Mouse (Mus musculus) embryo, embryonic 11 days (tissue): ENCODE measurements at regions not wholly inside any gene's neighbourhood (a gene's known extent, or its start where the extent isn't known, plus 50 kb on each side); places are given as distances from the start of the nearest gene placed in this dataset.

Experiments
- DNase-seq: peaks from one replicate; pipeline ENCODE4 v3.0.0-alpha.2; 2015

- no peak for DNase-seq
Measured at GRCm38 (mm10) chr12:28380203-28380602, 172.0 kb downstream of the Dcdc2c start.

DNA sequence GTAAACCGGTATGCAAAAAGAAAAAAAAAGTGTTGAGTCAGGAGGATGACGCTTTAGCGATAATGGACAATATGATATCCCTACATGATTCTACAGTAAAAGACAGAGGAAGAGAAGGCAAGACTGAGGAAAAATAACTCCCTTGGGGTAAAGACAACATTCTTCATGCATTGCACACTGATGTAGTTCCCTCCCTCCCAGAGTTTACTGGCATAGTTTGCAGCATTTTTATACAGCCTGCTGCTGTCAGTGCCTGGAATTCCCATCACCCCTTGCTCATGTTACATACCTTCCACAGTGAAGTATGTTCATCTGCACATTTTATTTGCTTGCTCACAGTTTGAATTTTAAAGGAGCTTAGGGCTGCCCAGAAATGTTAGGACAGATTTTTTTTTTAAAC is 174.2 kb downstream of the Dcdc2c start:
- no peak for DNase-seq

GRCm38 (mm10) chr12:28377373-28377772 is 174.8 kb downstream of the Dcdc2c start:
- no peak for DNase-seq

- no peak for DNase-seq
Measured at GRCm38 (mm10) chr12:28376770-28377169, 175.4 kb downstream of the Dcdc2c start.

- no peak for DNase-seq
Measured at GRCm38 (mm10) chr12:28365304-28365703, 186.9 kb downstream of the Dcdc2c start.

- no peak for DNase-seq
Measured at GRCm38 (mm10) chr12:28358737-28359333, 193.4 kb downstream of the Dcdc2c start.

- DNase-seq = no peak
Measured at GRCm38 (mm10) chr12:28357764-28358163, 194.4 kb downstream of the Dcdc2c start.

DNA sequence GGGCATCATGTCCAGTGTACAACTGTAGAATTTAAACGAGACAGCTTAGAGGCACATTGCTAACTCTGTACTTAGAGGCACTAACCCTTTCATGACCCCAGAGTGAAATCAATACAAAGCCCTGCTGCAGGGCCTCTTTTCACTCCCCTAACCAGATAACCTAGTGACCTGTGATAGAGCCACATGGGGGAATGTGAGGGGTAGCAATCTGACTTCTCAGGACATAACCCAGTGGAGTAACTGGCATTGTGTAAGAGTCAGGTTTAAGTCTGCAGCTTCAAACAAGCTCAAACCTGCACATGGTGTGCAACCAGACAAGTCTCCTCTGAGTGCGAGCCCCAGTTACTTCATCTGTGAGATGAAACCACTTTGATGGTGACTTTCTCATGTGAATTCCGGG is 199.1 kb downstream of the Dcdc2c start:
- DNase-seq = peak; percentile 21

GRCm38 (mm10) chr12:28352571-28352970 is 199.6 kb downstream of the Dcdc2c start:
- no peak for DNase-seq

- DNase-seq = no peak
Measured at GRCm38 (mm10) chr12:28342735-28343134, 209.5 kb downstream of the Dcdc2c start.

- DNase-seq = peak; percentile 29
Measured at GRCm38 (mm10) chr12:28332591-28332990, 219.6 kb downstream of the Dcdc2c start.

GRCm38 (mm10) chr12:28331843-28332242 is 220.4 kb downstream of the Dcdc2c start:
- no peak for DNase-seq

DNA sequence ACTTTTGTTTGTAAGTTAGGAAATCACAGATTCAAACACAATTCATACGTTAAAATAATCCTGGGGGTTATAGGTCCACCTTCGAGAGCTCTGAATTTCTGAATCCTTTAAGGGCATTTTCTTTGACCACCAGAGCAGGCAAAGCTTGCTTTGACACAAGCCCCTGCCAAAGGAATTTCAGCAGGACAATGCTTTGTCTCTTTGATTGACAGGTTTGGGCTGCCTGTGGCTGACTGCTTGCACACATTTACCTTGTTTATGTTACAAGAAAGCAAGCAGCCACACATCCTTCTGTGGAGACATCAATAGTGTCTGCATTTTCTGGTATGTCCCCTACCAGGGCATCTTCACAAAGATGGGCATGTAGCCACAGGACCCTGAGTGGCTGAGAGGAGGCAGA is 228.5 kb downstream of the Dcdc2c start:
- DNase-seq = peak; percentile 19

GRCm38 (mm10) chr12:28309226-28309625 is 243.0 kb downstream of the Dcdc2c start:
- DNase-seq = no peak

DNA sequence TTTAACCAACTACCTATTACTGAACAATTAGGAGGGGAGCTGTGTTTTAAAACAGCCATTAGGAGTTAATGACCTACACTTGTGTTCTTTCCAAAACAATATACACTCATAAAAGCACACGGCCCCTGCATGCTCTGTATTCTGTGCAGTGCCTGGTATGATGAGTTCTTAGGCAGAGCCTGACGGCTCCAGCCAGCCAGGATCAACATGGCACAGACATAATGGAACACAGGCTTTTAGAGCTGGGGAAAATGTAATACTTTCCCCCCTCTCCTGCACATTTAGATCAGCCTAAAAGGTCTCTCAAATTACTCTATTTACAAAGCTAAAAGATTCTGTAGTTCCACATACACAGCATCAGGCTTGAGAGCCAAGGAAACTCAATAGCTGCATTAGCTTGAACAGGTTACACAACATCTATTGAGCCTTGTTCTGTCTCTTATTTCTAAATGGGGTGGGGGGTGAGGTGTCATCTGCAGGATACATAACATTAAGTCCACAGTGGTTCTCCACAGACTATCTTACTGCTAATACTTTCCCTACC is 250.1 kb downstream of the Dcdc2c start:
- DNase-seq = no peak

DNA sequence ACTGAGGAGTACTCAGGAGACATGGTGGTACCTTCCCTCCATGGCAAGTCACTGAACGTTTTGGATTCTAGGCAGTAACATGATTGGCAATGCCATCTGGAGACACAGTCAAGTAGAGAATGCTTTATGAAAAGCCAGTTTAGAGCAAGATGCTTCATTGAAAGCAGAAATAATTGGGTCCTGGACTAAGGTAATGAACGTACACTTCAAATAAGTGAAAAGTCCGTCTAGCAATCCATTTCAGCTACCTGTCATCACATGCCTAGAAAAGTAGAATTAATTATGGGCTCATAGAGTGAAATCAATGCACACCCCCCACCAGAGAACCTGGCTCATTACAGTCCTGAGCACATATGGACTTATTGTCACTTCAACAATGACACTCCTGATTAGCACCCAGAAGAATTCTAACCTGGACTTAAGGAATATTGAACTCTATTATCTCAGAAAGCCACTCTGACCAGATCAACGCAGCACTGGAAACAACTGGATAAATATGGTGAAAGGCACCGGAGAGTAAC is 263.8 kb downstream of the Dcdc2c start:
- DNase-seq = no peak

GRCm38 (mm10) chr12:28255524-28255923 is 296.7 kb downstream of the Dcdc2c start:
- DNase-seq = peak; percentile 41

GRCm38 (mm10) chr12:28250526-28250925 is 301.7 kb downstream of the Dcdc2c start:
- DNase-seq = no peak

- peak; percentile 34 for DNase-seq
Measured at GRCm38 (mm10) chr12:28248749-28249148, 303.4 kb downstream of the Dcdc2c start.

- no peak for DNase-seq
Measured at GRCm38 (mm10) chr12:28248287-28248686, 303.9 kb downstream of the Dcdc2c start.

DNA sequence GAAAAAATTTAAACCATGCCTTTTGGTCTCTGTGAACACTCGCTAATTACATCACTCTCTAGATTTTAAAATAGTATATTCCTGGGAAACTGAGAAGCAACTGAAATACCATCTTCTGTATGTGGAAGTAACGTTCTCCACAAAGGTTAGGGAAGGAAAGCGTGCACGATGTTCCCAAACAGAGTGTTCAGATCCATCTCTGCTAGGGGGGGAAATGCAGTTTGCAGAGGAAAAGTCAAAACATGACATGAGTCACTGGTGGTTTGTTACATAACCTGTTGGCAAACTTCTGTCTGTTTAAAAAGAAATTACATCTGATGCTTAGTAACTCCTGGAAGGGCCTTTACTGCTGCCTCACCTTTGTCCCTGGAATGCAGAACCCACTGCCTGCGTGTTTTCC is 314.2 kb downstream of the Dcdc2c start:
- no peak for DNase-seq

DNA sequence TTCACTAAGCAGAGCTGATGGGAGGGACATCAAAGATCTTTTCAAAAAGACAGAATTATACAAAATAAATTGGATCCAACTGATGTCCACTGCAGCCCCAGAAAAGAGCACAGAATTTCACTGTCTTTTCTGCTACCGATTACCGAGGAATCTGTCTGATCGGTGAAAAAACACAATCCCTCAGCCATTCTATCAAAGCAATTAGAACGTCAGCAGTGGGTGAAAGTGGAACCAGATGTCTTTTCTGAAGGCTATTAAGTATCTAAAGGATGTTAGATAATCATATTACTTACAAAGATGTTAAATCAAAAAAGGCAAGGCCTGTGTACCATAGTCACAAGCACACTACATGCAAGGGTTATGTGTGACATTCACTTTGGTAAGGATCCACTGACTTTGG is 315.2 kb downstream of the Dcdc2c start:
- peak; percentile 59 for DNase-seq

GRCm38 (mm10) chr12:28202847-28203246 is 349.4 kb downstream of the Dcdc2c start:
- DNase-seq = no peak

DNA sequence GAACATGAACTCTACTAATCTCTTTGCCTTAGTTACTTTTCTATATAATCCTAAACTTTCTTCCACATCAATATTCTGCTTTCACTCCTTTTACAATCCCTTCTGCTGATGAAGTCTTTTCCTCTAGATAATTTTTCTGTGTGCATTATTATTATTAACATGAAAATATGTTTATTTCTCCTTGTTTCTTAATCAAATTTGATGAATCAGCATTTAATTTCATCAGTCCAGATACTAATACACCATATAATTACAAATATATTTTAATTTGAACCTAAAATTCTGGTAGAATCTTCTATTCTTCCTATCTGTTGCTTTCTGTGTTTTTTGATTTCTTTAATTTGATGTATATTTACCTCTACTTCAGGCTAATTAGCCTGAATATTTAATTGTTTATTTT is 365.5 kb downstream of the Dcdc2c start:
- DNase-seq = no peak

DNA sequence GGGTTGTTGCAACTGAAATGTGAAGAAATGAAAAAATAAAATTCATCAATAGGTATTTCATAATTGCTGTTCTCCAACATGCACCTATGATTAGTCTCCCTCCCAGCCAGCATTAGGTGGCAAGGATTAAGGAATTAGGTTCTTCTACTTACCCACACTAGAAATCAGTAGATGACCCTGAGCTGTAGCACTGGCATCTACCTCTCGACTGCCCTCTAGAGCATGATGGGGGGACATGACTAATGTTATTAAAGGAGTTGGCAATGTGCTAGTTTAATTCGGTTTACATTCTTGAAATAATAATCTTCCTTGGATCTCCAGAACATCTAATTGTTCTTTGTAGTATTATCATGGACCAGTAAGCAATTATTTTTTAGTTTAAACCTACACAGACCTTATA is 370.9 kb downstream of the Dcdc2c start:
- DNase-seq = no peak
